Mouse (Mus musculus): ENCODE results near the gene Apex2. TPM values are rescaled to one million over a fixed set of nuclear protein-coding genes. Genes with fewer than 3 reads are reported as not detected.

Apex2 gene
- total and polyA plus RNA-seq, 3 experiments = 8.0 to 15.6 (median 9.6) TPM

DNA sequence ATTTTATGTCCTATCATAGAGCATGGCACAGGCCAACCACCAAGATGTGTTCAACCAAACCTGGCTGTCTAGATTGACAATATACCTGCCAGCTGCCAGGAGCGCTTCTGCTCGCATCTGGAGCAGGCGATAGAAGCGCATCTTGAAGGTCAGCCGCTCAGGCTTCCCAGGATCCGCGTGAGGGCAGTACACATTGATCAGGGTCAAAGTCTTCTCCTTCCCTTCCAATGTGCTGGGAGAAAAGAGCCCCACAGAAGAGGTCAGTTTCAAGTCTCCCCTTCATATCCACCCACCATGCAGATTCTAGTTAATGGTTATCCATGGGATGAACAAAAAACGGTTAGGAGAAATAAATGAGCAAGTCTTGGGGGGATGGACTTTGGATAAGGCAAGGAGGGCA is 4.6 kb downstream of the Apex2 start:
- H3K9ac ChIP-seq (ENCODE audit: insufficient read depth, low read depth) = no peak overlapping the region
- H3K36me3 ChIP-seq (replicated peaks in 1 of 2; ENCODE audit: control insufficient read depth in 1 of 2, insufficient read depth in 1 of 2, low read length in 1 of 2) = peaks cover 18 to 40% of the 10 kb centered on the region in 2 experiments
- DNase-seq (ENCODE audit: extremely low read depth) = no peak
- peaks cover 11% of the 10 kb centered on the region for H3K79me2 ChIP-seq (replicated peaks; ENCODE audit: control insufficient read depth, extremely low read depth, insufficient read depth, poor library complexity, severe bottlenecking)
- no peak overlapping the region for H3K4me3 ChIP-seq (replicated peaks in 1 of 3; ENCODE audit: low read depth in 2 of 3, low read length in 2 of 3, poor library complexity in 1 of 3)
- no peaks in the 10 kb centered on the region for H3K9me3 ChIP-seq (replicated peaks; ENCODE audit: low read length)
- dilution Hi-C loops (cut with MboI; ENCODE audit: extremely low pct_ligation_motif_present, extremely low pct_unique_long_range_greater_than_20kb, low sequenced_read_pairs) = no loop called here
- no peak overlapping the region for H3K27ac ChIP-seq (ENCODE audit: insufficient read depth, low read depth)
- TF ChIP-seq NRF1 (IDR thresholded peaks at IDR 0.05; ENCODE audit: low read depth, low read length) = no peak
- TF ChIP-seq SIN3A (IDR thresholded peaks at IDR 0.05; ENCODE audit: low read length) = no peak
- no peak for TF ChIP-seq POLR2A (IDR thresholded peaks at IDR 0.05; ENCODE audit: low read depth, low read length)
- no peak for TF ChIP-seq MAX (IDR thresholded peaks at IDR 0.05; ENCODE audit: low read length)
- TF ChIP-seq USF2 (conservative IDR thresholded peaks at IDR 0.05; ENCODE audit: low read depth, low read length) = no peak
- TF ChIP-seq MAFK (IDR thresholded peaks at IDR 0.05; ENCODE audit: insufficient replicate concordance, low read length) = no peak
- no peaks in the 10 kb centered on the region for H3K4me1 ChIP-seq (ENCODE audit: control insufficient read depth in 1 of 2, insufficient read depth in 2 of 2)
- in situ Hi-C loops (cut with MboI; ENCODE audit: low pct_ligation_motif_present, low pct_unique_long_range_greater_than_20kb, low sequenced_read_pairs) = no loop called here
- no peak overlapping the region for H3K4me2 ChIP-seq (ENCODE audit: insufficient read depth, low read depth, poor library complexity, severe bottlenecking)
- H3K27me3 ChIP-seq (replicated peaks) = no peaks in the 10 kb centered on the region

DNA sequence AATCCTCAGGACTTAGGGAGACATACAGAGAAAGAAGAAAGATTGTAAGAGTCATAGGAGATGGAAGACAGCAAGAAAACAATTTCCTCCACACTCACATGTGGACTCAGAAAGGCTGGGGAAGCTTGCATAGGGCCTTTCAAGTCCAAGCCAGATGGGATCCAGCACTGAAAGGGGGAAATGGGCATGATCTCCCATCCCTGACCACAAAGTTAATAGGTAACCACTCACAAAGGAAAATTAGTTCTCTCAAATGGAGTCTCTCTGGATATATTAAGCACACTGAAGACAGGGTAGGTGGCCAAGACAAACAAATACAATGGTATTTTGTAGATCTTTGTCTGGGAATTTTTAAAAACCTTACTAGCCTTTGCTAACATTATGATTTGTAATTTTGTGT is 7.7 kb downstream of the Apex2 start:
- Histone ChIP-seq H3K9me3 (replicated peaks; ENCODE audit: low read length) (no peaks in the 10 kb centered on the region), H3K36me3 (replicated peaks in 1 of 2; ENCODE audit: control insufficient read depth in 1 of 2, insufficient read depth in 1 of 2, low read length in 1 of 2) (peaks cover 18 to 42% of the 10 kb centered on the region in 2 experiments), H3K4me2 (ENCODE audit: insufficient read depth, low read depth, poor library complexity, severe bottlenecking) (no peak overlapping the region), H3K9ac (ENCODE audit: insufficient read depth, low read depth) (no peak overlapping the region), H3K4me1 (ENCODE audit: control insufficient read depth in 1 of 2, insufficient read depth in 2 of 2) (no peaks in the 10 kb centered on the region), H3K4me3 (replicated peaks in 1 of 3; ENCODE audit: low read depth in 2 of 3, low read length in 2 of 3, poor library complexity in 1 of 3) (no peak overlapping the region), H3K79me2 (replicated peaks; ENCODE audit: control insufficient read depth, extremely low read depth, insufficient read depth, poor library complexity, severe bottlenecking) (peaks cover 7% of the 10 kb centered on the region), H3K27ac (ENCODE audit: insufficient read depth, low read depth) (no peak overlapping the region), H3K27me3 (replicated peaks) (no peaks in the 10 kb centered on the region)
- TF ChIP-seq POLR2A (IDR thresholded peaks at IDR 0.05; ENCODE audit: low read depth, low read length) = no peak
- no peak for TF ChIP-seq BHLHE40 (IDR thresholded peaks at IDR 0.05; ENCODE audit: low read depth, low read length)
- no peak for TF ChIP-seq TCF12 (IDR thresholded peaks at IDR 0.05; ENCODE audit: low read depth, low read length)
- no peak for TF ChIP-seq SMC3 (IDR thresholded peaks at IDR 0.05; ENCODE audit: low read depth, low read length)
- no peak for TF ChIP-seq E2F4 (IDR thresholded peaks at IDR 0.05; ENCODE audit: insufficient replicate concordance, low read depth, low read length)
- no peak for TF ChIP-seq USF2 (conservative IDR thresholded peaks at IDR 0.05; ENCODE audit: low read depth, low read length)
- TF ChIP-seq KAT2A (IDR thresholded peaks at IDR 0.05; ENCODE audit: insufficient replicate concordance, low read length) = no peak
- no peak for TF ChIP-seq ZKSCAN1 (IDR thresholded peaks at IDR 0.05; ENCODE audit: borderline replicate concordance, low read depth, low read length)
- TF ChIP-seq MAX (IDR thresholded peaks at IDR 0.05; ENCODE audit: low read length) = no peak
- no peak for TF ChIP-seq USF1 (IDR thresholded peaks at IDR 0.05; ENCODE audit: low read depth, low read length)
- no peak for TF ChIP-seq GABPA (IDR thresholded peaks at IDR 0.05; ENCODE audit: insufficient replicate concordance, low read depth, low read length)
- TF ChIP-seq MEF2A (IDR thresholded peaks at IDR 0.05; ENCODE audit: borderline replicate concordance, low read depth, low read length) = no peak
- no peak for TF ChIP-seq TBP (conservative IDR thresholded peaks at IDR 0.05; ENCODE audit: low read depth, low read length)
- TF ChIP-seq IRF4 (IDR thresholded peaks at IDR 0.05; ENCODE audit: low read depth, low read length) = no peak
- TF ChIP-seq NELFE (IDR thresholded peaks at IDR 0.05; ENCODE audit: low read depth, low read length) = no peak
- no peak for TF ChIP-seq UBTF (IDR thresholded peaks at IDR 0.05; ENCODE audit: low read depth, low read length)
- no peak for TF ChIP-seq MAFK (IDR thresholded peaks at IDR 0.05; ENCODE audit: insufficient replicate concordance, low read length)
- no peak for DNase-seq (ENCODE audit: extremely low read depth)
- in situ Hi-C loops (cut with MboI; ENCODE audit: low pct_ligation_motif_present, low pct_unique_long_range_greater_than_20kb, low sequenced_read_pairs) (no loop called here), dilution Hi-C loops (cut with MboI; ENCODE audit: extremely low pct_ligation_motif_present, extremely low pct_unique_long_range_greater_than_20kb, low sequenced_read_pairs) (no loop called here)

Measured in CH12.LX (cell line).